Mouse (Mus musculus) erythroblast, adult 5-6 weeks (primary cell): ENCODE results near the gene Olfr91. TPM values are rescaled to one million over a fixed set of nuclear protein-coding genes. Genes with fewer than 3 reads are reported as not detected.
"Not testable (repeated sequence)": the region's sequence is repeated elsewhere in the genome, so short reads cannot be mapped to it uniquely, and the experiment has no call there.

Source experiments
- ATAC-seq: replicated peaks from 2 replicates; pipeline ENCODE4 v1.8.0; 2016; ENCODE audit warnings: moderate number of reproducible peaks, mild to moderate bottlenecking, moderate TSS enrichment, inconsistent platforms; ENCODE audit not compliant: poor library complexity, low FRiP score, severe bottlenecking
- total RNA-seq, 2 experiments: library from RNA; stranded (forward) in 1 of 2; stranded (reverse) in 1 of 2; fragments of 150-400 nt in 1 of 2; fragments of 200-764, 138-1000 nt in 1 of 2; gene quantifications; 2 replicates each; pipeline versions ENCODE4 v1.2.3 to v1.2.4; 2015 to 2017; ENCODE audit warnings: low replicate concordance in 2 of 2

Olfr91 gene
- total RNA-seq (2015; ENCODE audit: low replicate concordance) (not detected in 2 replicates), total RNA-seq (2017; ENCODE audit: low replicate concordance) (not detected in 2 replicates)

DNA sequence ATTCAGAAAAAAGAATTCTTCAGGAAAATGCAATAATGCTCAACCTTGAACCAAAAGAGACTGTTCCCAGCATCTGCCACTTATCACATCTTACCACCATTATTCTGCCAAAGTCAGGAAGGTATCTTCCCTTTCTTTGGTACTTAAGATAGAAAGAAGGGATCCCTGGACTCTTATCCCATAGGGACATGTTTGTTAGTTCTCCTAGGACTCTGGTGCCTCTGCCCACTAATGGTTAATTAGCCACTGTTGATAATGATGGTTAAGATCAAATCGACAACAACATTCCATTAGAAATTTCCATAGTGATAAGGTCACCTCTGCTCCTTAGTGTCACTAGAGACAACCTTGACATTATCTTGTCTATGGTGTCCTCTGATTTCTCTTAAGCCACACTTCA lies at the start of gene Olfr91:
Gene Olfr91 (minus strand): TSS at position 101 of the 400 bp plus-strand sequence.
- no peak for ATAC-seq

DNA sequence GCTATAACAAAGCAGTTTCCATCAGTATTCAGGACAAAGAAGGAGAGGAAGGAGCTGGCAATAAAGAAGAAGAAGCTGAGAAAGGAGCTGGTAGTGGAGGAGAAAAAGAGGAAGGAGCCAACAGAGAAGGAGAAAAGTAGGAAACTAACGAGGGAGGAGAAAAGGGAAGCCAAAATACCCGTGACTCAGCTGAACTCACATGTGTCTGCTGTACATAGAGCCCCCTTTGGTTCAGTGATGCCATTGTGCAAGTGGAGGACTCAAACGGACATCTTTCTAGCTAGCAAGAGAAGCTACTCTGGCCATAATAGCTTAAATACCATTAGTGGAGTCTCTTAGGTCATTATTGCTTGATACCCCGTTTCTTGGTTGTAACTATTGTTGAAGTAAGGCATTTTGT lies 33.3 kb upstream of the Olfr91 start:
- ATAC-seq: not testable (repeated sequence)

DNA sequence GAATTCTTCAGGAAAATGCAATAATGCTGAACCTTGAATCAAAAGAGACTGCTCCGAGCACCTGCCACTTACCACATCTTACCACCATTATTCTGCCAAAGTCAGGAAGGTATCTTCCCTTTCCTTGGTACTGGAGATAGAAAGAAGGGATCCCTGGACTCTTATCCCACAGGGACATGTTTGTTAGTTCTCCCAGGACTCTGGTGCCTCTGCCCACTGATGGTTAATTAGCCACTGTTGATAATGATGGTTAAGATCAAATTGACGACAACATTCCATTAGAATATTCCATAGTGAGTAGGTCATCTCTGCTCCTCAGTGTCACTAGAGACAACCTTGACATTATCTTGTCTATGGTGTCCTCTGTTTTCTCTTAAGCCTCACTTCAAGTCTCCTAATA lies 21.9 kb upstream of the Olfr91 start, which contains the start of gene Olfr92:
Gene Olfr92 (minus strand): TSS at position 101 of the 400 bp plus-strand sequence.
- no peak for ATAC-seq

DNA sequence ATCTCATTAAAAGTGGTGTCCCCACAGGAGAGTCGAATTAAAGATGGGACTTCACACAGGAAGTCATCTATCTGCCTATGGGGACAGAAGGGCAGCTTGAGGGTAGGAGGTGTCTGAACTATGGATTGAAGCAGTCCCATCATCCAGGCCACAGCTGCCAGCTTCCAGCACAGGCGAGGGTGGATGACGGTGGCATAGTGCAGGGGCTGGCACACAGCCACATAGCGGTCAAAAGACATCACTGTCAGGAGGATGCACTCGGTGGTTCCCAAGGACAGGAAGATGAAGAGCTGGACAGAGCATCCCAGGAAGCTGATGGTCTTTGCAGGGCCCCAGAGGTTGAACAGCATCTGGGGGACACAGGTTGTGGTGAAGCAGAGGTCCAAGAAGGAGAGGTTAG lies 4.8 kb downstream of the Olfr91 start:
- no peak for ATAC-seq

DNA sequence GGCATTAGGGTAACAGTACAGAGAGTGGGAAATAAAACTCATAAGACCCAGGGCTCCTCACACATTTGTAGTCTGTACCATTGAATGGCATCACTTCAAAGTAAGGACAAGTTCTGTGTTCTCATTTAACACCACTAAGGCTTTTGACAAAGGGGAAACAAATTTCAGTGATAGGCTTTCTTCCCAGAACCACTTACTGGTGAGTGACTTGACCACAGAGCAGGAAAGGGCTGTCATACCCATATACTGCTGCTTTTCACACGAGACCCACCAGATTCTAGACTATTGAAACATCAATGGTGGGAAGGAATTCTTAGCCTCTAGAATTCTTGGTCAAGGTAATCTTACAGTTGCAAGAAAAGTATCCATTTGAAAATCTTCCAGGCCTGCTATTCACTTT lies 5.9 kb downstream of the Olfr91 start:
- ATAC-seq: no peak

DNA sequence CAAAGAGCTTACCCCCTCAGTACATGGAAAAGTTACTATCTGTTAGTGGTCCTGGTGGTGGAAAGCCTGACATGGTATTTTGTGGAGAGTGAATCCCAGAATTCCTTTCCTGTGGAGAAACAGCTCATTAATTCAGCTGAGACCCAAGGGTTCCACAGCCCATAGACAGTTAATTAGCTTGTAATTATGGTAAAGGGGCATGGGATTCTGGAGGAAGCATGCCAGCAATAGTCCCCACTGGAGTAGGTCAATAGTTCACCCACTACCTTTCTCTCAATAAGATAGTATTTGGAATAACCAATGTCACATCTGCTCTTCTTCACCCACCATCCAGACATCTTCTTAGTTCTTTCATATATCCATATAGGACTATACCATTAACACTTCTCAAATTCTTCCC lies 9.7 kb downstream of the Olfr91 start, which contains the start of gene Olfr90:
Gene Olfr90 (minus strand): TSS at position 101 of the 400 bp plus-strand sequence.
- ATAC-seq: no peak

DNA sequence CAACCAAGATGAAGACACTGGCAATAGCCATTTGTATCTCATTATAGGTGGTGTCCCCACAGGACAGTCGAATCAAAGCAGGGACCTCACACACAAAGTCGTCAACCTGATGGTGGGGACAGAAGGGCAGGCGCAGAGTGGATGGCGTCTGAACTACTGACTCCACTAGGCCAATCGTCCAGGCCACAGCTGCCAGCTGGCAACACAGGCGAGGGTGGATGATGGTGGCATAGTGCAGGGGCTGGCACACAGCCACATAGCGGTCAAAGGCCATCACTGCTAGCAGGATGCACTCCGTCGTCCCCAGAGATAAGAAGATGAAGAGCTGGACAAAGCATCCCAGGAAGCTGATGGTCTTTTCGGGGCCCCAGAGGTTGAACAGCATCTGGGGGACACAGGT lies 12.5 kb downstream of the Olfr91 start:
- no peak for ATAC-seq

DNA sequence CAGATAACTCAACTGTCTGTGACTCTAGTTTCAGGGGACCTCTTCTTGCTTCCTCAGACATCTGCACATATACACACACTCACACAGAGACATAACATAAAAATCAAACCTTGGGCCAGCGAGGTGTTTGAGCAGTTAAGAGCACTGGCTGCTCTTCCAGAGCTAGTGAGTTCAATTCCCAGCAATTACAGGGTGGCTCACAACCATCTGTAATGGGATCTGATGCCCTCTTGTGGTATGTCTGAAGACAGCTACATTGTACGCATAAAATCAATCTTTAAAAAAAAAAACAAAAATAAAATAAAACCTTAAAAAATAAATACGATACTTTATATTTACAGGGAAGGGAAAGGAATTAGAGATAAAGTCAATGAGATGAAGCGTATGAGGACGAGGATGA lies 13.4 kb downstream of the Olfr91 start:
- ATAC-seq: no peak

DNA sequence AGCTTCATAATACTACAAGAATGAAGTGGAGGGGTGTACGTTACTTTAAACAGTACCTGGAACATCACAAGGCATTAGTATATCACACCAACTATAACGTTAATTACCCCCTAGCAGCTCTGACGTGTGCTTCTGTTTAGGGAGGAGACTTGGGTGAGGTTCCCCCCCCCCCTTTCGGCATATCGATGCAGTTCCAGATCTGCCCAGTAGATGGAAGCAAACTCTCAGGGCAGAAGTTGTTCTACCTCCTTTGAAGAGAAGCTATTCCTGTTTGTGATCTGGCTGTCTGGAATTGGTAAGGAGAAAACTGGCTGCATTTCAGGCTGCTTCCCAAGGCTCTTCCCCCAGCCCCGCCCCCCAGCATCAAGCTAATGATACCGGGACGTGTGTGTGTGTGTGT lies 14.8 kb downstream of the Olfr91 start:
- no peak for ATAC-seq

DNA sequence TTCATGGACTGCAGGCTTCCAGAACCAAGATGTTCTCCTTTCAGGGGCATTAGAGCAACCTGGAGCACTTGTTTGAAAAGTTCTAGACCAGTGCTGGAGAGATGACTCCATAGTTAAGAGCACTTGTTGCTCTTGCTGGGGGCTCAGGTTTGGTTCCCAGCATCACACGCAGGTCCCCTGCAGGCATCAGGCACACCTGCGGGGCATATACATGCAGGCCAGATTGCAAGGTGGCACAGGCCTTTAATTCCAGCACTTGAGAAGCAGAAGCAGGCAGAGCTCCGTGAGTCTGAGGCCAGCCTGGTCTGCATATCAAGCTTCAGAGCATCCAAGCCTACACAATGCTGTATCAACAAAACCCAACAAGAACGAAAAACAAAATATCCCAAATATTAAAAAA lies 16.4 kb downstream of the Olfr91 start:
- no peak for ATAC-seq

DNA sequence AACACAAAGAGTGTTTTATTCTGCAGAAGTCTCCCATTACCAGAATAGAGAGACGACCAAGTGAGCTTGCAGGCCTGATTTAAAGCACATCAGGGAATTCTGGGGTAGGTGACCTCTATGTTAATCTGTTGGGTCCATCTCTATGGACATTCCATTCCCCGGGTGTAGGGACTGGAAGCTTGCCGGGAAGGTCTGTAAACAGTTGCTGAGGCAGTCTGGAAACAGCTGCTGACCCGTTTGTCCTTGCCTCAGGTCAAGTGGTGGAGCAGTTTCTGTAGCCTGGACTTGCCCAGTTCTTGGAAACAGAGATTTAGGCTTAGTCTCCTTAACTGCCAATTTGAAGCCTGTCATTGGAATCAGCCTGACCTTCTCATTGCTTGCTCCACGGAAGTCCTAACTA lies 18.0 kb downstream of the Olfr91 start:
- ATAC-seq: no peak

DNA sequence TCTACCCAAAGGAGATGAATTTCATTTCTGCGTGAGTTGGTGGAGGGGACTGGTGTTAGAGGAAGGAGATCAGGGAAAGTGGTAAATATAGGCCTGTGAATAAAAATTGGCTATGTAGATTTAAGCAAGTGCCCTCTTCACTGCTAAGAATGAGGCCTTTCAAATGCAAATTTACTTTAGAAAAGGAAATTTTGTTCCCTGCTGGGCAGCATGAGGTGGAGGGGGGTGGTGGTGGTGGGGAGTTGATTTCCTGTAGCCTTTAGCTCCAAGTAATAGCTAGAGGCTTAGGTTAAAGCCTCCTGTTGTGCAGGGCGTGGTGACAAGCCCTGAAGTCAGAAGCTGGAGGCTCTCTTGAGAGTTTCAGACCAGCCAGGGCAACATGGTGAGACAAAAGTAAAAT lies 19.1 kb downstream of the Olfr91 start:
- no peak for ATAC-seq

DNA sequence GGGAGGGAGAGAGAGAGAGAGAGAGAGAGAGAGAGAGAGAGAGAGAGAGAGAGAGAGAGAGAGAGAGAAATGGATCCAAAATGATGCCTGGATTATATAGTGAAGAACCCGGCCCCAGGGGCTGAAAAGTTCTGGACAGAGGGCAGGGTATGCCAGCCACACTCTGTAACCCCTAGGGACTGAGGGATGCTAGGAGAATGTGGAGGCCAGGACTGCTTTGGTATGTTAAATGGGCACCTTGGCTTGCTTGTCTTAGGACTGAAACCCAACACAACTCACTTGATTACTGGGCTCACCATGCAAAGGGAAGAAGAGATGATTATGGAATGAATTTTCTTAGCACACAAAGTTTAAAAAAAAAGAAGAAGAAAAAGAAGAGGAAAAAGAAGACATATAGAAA lies 19.9 kb downstream of the Olfr91 start:
- no peak for ATAC-seq

DNA sequence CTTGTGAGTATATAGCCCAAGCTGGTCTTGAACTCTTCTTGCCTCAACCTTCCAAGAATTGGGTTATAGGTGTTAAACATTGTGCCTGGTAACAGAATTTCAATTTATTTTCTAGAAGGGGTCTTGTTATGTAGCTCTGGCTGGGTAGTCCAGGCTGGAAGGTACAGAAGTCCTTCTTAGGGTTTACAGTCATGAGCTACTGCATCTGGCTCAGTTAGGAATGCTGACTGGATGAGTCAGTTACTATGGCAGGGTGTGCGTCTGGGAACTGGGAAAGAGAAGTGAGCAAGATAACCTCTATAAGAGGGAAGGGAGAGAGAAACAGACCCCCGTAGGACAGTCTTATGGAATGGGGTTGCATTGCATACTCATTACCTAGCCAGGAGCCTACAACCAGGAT lies 22.3 kb downstream of the Olfr91 start:
- ATAC-seq: no peak

DNA sequence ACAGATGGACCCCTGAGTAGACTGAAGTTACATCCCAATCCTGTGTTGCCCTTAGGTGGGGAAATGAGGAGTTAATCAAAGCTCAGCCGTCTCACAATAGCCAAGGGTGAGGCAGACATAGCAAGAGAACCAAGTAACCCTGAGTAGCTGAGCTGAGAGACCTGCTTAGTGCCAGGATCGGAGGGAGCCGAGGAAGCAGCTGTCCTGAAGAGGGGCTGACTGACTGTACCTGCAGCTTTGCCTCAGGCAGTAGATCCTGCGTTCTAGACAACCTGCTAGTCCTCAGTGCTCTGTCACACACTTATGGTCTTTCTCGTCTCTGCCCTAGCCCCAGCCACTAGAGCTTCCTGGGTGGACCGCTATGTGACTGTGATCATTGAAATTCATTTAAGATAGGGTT lies 22.9 kb downstream of the Olfr91 start:
- no peak for ATAC-seq

DNA sequence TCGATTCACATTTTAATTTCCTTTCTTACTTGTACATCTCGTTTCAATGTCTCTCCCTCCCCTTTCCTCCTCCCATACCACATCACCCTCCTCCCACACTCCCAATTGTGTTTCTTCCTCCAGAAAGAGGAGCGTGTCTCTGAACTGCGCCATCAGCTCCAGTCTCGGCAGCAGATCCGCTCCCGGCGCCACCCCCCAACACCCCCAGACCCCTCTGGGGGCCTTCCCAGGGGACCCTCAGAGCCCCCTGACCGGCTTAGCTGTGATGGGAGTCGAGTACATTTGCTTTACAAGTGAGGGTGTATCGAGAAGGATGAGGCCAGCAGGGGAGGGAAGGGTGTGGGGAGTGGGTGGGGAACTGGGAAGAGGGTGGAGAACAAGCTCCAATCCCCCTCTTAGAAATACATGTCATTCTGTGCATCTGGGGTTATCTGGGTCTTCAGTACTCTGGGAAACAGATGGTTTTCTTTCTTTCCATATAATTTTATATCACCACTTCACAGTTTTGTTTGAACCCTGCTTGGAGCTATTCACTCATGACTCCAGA lies 25.3 kb downstream of the Olfr91 start:
- ATAC-seq: no peak

DNA sequence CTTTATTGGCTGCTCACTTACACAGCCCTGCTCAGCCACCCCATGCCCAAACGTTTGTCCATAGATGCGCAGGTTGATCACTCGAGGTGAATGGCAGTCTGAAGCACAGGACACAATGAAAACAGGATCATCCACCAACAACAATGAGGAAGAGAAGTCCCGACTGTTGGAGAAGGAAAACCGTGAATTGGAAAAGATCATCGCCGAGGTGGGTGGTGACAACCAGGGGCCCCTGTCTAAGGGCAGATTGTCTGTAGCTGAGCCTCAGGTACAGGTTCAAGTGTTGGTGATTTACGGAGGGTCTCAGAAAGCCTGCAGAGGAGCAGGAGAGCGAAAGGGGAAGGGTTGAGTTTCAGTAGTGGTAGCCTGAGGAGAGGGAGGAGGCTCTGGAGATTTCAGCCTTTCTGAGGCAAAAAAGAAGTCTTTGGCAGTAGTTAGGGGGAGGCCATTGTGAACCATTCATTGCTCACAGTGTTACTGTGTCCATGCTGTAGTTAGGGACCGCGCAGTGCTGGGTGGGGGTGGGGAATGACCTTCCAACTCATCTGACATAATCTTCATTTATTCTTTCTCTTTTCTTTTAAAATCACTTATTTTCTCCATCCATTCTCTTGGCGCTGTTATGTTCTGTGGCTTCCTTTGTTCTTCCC lies 25.9 kb downstream of the Olfr91 start:
- ATAC-seq: no peak

DNA sequence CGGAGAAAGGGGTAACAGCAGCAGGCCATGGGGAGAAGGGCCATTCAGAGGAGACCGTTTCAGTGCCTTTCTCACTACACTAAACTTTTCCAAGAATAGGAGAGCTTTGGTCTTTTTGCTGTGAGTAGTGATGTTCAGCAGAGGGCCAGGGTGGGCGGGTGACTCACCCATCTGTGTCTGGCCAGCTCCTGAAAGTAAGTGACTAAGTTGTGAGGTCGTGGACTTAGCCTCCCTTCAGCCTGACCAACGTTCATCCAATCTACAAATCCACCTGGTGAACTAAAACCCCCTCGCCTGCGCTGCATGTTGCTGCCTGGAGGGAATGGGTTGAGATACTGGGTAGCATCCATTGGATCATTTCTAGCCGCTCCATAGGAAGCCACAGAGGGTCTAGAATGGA lies 28.0 kb downstream of the Olfr91 start:
- ATAC-seq: no peak

DNA sequence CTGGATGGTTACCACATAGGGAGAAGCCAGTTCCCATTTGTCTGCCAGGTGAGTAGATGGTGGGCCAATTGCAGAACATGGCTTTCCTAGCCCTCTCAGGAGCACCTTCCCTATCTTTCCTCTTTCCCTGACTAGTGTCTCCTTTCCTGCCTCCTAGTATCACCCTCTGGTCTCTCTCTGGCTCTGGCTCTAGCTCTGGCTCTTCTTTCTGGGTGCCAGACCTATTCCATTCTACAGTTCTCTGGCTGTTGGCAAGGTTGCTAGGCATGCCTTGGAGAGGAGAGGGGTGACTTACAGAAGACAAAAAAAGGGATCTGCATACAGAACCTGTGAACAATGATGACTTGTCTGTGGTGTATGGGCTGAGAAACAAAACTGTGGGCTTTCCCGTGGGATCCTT lies 30.2 kb downstream of the Olfr91 start:
- ATAC-seq: no peak

DNA sequence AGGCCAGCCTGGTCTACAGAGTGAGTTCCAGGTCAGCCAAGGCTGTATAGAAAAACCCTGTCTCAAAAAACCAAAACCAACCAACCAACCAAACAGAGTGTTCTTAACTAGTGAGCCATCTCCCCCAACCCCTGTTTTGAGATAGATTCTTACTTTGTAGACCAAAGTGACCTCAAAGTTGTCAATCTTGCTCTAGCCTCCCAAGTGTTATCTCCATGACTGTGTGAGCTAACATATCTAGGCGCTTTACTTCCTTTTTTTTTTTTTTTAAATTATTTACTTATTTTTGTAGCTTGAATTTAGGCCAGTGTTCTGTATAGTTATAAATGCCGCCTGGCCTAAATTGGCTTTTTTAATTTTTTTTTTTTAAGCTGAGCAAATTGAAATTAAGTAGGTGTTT lies 32.1 kb downstream of the Olfr91 start:
- ATAC-seq: no peak

DNA sequence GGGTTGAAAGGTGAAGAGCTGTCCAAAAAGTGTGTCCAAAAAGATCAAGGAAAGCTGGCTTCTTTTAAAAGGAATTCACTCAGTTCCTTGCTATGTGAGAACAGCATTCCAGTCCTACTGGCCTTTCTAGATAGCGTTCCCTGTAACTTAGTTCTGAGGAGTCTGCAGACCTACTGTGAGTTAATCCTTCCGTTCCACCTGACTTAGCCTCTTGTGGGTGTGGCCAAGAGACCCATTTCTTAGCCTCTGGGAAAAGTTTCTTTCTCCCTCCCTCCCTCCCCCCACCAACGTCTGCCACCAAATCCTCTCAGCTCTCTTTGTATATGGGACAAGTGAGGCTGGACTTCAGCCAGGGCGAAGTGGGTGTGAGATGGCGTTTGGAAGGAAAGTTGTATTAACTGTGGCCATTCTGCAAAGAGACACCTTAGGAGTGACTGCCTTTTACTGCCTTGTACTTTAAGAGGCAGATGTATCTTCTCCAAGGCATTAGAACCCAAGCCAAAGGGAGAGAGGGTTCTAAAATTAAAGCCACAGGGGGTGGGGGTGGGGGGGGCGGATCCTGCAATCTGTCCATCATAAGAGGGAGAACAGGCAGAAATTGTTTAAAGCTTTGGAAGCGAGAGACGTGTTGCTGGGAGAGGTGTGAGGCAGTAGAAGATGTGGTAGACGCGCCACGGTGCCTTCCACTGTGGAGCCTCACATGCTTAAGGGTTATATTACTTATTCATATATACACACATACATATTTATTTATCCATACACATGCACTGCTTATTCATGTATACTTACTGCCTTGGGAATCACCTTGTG lies 34.2 kb downstream of the Olfr91 start:
- no peak for ATAC-seq
